Mouse (Mus musculus): Measurements from ENCODE around the gene Cfl1.

The Cfl1 gene

DNA sequence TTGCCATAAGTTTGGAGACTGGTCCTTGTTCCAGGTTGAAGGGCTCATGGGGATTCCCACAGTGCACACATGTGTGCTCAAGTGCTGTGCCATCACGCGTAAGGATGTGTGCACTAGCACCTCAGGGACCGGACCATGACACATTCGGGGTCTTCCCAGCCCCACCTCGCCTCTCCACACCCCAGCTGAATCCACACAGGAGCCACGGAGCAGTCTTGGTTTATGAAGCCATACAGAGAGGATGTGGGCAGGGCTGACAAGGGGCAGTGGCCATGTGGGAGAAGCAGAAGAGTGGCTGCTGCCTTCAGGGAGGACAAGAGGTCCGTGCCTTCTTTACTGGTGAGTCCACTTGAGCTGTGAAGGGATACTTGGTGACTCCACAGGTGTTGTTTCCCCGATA is 25.2 kb upstream of the Cfl1 start:
- no peak for DNase-seq (ENCODE audit: low read depth, low spot score)

DNA sequence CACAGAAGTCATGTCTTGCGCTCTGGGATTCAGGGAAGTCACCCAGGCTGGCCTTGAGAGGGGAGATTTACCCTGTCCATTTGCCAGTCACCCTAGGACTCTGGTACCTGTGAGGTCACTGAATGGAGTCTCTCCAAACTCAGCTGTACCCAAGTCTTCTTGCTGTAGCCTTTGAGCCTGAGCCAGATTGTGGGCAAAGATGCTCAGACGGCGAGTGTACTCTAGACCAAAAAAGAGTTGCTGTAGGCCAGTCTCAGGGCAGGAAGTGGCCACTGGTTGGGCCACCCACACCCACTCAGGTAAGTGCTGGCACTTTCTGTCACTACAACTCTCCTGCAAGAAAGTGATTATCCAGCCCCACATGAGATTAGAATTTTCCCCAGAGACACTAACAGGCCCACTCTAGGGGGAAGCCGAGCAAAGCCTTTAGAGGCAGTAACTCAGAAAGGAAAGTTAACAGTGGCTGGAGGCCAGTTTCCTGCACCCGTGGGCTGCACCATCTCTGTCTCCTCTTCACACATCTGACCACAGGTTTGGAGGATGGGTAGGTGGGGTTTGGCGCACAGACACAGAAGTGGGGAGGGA is 23.2 kb upstream of the Cfl1 start:
- no peak for DNase-seq (ENCODE audit: low read depth, low spot score)

DNA sequence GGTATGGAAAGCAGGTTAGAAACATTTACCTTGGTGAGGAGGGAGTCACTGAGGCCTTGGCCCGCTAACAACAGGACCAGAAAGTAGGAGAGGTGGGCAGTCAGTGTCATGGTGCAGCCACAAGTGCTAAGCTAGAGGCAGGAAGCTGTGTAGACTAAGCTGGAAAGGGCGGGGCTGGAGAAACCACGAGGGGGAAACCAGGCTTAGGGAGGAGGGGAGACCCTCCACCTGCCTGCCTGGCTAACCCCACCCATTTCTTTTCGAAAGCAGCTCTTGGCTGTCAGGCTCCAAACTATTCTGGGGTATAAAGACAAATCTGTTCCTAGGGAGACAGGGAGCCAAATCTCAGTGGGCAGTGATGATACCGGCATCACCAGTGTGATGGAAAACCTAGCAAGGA is 21.9 kb upstream of the Cfl1 start, which contains the start of gene Ctsw:
Gene Ctsw, minus strand, starts transcription at position 134 of the 400 bp plus-strand sequence.
- no peak for DNase-seq (ENCODE audit: low read depth, low spot score)

DNA sequence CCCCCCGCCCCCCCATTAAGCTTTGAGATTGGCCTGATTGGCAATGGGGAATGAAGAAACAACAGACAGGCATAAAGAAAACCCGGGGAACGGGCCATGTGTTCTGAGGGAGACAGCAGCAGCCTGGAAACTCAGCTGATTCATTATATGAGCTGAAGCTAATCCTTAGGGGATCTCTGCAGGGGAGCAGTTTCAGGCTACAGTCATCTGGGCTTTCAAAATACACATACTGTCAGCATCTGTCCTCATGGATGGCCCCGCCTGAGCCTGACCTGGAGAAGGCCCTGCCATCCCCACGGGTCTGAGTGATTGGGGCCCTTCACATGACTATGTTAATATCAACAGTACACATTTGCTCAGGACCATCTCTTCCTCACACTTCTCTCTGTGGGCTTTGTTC is 18.4 kb upstream of the Cfl1 start:
- DNase-seq (ENCODE audit: low read depth, low spot score), result no peak

DNA sequence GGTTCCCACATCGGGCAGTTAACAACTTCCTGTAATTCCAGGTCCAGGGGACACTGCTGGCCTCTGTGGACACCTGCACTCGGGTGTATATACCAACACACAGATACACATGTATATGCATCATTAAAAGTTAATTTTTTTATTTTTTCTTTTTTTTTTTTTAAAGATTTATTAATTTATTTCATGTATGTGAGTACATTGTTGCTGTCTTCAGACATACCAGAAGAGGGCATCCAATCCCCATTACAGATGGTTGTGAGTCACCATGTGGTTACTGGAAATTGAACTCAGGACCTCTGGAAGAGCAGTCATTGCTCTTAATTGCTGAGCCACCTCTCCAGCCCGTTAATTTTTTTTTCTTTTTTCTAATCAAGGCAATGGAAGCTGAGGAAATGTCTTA is 17.4 kb upstream of the Cfl1 start:
- DNase-seq (ENCODE audit: low read depth, low spot score), result no peak

DNA sequence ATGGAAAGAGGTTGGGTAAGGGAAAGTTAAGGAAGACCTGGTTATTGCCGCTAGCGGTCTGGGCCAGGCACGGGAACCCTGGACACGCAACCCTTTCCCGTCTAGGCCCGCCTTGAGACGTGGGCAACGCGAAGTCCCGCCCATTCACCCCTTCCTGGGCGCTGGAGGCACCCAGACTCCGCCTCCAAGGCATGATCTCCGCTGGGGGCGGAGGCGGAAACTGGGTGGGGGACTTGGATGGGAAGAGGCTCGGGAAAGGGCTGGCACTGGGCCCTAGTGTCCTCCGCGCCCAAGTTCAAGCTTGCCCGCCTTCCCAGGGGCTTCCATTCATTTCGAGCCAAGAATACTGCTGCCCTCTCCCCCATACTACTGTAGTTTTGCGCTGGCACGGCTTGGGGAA is 16.5 kb upstream of the Cfl1 start, which contains the start of gene Efemp2:
Gene Efemp2, plus strand, starts transcription at position 235 of the 400 bp plus-strand sequence.
- no peak for DNase-seq (ENCODE audit: low read depth, low spot score)

DNA sequence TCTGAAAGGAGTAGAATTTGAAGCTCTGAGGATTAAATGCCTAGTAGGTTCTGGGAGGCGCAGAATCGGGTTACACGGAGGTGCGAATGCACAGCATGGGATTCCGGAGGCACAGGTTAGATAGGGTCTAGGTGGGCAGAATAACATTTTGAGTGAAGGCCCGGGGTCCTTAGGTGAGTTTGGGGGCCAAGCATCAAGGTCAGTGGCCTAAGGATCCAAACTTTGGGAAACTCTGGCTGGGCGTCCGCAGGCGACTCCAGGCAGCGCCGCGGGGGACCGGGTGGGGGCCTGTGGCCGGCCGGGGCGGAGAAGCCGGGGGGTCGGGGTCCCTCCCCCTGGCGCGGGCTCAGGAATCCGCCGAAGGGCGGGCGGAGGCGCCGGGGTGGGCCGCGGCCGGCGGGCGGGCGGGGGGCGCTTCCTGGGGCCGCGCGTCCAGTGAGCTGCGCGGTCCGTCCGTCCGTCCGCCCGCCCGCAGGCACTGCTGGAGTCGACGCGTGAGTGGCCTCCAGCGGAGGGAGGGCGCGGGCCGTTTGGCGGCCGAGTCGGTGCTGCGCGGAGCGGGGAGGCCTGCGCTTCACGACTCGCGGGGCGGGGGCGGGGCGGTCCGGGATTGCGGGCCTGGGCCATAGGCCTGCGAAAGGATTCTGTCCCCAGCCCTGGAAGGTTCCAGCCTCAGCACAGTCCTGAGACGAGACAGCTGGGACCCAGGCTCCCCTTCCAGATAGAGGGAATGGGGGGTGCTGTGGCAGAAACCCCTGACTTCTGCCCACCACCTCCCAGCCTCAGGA is 15.8 kb upstream of the Cfl1 start:
- no peak for DNase-seq (ENCODE audit: low read depth, low spot score)

DNA sequence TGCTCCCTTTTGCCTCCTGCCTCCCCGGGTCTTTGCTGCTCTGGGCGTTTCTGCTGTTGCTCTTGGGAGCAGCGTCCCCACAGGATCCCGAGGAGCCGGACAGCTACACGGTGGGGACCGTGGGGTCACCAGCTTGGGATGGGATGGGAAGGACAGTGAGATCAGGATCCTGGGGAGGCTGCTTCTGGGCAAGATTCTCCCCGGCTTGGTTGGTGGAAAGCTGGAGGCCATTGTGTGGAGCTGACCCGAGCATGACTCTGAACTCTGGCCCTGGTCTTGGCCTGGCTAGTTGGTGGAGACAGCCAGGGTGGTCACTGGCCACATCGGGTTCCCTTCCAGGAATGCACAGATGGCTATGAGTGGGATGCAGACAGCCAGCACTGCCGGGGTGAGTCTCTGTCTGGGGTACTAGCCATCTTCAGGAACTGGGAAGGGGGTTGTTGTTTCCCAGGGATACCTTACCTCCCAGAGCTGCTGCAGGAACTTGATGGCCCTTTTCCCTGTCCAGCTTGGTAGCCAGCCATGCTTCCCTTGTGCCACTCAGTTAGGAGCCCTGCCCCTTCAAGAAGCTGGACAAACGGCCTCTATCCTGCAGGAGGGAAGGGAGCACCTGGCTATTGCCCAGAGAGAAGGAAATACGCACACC is 15.1 kb upstream of the Cfl1 start:
- DNase-seq (ENCODE audit: low read depth, low spot score), result no peak

DNA sequence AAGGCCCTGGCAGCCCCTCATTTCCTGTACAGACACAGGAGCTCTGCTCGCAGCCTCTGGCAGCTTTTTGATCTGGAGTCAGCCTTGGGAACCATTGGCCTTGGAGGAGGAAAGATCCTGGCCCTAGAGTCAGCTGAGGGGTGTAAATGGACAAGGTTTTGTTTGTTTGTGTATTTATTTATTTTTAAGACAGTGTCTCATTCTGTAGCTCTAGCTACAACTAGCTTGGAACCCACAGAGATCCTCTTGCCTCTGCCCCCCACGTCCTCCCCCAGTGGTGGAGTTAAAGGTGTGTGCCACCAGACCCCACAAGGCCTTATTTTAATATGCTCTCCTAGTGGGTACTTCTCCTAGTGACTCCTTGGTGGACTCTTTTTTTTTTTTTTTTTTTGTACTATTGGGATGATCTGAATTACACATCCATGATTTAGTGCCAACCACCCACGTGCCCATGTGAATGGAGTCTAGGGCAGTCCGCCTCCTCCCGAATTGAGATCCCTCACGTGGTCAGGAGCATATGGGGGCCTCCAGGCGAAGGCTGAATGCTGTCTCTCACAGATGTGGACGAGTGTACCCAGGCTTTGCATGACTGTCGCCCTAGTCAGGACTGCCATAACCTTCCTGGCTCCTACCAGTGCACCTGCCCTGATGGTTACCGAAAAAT is 13.1 kb upstream of the Cfl1 start:
- DNase-seq (ENCODE audit: low read depth, low spot score), result no peak

DNA sequence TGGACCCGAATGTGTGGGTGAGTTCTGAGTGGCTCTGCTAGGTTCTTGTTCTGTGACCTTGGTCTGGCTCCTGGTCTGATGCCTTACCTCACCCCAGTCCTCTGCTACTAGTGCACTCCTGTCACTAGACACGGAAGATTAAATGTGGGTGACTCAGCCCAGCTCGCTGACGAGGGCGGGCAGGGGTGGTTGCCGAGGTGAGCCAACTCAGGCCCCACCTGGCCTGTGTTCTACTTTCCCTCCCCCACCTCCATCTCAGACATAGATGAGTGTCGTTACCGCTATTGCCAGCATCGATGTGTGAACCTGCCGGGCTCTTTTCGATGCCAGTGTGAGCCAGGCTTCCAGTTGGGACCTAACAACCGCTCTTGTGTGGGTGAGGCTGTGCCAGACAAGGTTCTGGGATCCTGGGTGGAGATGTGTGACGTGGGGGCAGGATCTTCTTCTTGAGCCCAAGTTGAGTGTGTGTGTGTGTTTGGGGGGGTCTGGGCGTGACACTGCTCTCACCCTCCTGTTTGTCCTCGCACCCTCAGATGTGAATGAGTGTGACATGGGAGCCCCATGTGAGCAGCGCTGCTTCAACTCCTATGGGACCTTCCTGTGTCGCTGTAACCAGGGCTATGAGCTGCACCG is 12.5 kb upstream of the Cfl1 start:
- no peak for DNase-seq (ENCODE audit: low read depth, low spot score)

DNA sequence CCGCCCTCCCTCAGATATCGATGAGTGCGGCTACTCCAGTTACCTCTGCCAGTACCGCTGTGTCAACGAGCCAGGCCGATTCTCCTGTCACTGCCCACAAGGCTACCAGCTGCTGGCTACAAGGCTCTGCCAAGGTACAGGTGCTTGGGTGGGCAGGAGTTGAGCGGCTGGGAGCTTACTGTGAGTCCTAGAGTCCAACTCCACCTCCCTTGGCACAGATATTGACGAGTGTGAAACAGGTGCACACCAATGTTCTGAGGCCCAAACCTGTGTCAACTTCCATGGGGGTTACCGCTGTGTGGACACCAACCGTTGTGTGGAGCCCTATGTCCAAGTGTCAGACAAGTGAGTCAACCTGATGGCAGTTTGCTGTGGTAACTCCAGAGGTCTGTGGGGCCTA is 10.2 kb upstream of the Cfl1 start:
- DNase-seq (ENCODE audit: low read depth, low spot score), result no peak

DNA sequence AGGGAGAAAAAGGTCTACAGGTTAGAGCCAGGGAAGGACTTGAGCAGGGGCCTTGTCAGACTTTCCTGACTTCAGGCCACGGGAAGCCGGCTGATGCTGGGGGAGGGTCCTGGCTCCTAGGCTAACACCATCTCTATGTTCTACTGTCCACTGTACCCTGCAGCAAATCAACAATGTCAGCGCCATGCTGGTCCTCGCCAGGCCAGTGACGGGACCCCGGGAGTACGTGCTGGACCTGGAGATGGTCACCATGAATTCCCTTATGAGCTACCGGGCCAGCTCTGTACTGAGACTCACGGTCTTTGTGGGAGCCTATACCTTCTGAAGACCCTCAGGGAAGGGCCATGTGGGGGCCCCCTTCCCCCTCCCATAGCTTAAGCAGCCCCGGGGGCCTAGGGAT is 8.9 kb upstream of the Cfl1 start:
- no peak for DNase-seq (ENCODE audit: low read depth, low spot score)

DNA sequence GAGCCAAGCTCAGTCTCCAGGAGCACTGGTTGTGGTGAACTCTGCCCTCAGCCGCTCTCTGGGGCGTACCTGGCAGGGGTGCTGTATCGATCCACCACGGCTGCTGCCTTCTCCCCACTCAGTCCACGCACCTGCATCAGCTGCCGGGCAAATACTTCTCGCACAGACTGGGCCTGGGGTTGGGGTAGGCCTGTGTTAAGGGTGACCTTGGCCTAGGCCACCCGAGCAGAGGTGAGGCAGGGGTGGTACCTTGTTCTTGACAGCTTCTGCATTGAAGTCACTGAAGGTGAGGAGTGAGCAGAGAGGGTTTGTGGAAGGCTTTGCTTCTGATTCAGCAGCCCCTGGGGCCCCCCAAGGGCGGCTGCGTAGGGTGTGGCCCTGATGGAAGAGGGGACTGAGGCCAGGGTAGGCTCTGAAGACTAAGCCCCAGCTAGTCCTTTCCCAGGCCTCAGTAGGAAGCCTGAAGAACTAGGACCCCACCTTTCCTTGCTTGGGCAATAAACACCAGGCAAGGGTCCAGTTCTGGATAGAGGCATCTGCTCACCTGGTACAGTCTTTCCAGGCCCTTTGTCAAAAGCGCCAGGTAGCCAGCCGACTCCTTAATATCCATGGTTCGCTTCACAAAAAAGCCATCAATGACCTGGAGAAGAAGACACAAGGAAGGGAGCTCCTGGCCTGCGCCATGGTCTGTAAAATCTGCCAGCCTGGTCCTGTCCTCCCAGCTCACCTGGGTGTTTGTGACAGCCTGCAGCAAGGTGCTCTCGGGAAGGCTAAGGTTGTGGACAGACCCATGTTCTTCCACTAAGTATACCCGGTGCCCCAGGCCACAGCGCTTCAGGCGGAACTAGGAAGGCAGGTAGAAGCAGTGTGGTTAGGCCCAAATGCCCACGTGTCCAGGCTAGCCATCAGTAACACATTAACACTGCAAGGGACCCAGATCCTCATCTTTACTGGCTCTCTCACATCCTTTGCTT is 6.6 kb upstream of the Cfl1 start:
- no peak for DNase-seq (ENCODE audit: low read depth, low spot score)

DNA sequence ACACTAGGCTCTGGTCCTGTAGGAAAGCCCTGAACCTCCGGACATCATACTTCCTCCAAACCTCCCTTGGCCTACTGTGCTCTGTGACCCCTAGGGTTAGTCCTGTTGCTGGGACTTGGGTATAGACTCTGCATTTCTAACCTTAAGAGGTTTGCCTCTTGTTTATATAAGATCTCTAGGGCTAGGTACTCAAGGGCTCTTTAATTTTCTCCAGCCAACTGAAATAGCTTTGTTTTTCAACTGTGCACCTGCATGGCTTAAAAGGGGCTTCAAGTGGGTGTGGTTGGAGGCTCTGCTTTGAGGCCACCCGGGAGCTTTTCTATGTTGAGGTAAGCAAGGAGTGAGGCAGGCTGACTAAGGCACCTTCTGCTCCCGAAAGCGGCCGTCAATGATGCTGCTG is 5.8 kb upstream of the Cfl1 start:
- DNase-seq (ENCODE audit: low read depth, low spot score), result no peak

DNA sequence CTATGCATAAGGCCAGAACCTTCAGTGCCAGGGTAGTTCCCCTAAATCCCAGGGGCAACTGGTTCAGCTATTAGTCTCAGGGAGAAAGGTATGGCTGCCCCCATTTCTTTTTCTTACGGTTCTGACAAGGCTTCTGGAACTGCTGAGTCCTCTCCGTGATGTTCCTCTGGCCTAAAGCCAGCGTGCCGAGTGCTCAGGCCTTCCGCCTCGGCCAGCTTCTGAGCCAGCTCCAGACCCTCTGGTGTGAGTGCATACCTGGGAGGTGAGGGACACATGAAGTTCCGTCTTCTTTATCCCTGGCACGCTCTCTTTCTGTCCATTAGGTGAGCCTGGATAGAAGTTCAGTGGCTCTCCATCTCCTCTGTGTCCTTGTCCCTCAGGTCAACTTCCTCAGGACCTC is 4.9 kb upstream of the Cfl1 start:
- DNase-seq (ENCODE audit: low read depth, low spot score), result no peak

DNA sequence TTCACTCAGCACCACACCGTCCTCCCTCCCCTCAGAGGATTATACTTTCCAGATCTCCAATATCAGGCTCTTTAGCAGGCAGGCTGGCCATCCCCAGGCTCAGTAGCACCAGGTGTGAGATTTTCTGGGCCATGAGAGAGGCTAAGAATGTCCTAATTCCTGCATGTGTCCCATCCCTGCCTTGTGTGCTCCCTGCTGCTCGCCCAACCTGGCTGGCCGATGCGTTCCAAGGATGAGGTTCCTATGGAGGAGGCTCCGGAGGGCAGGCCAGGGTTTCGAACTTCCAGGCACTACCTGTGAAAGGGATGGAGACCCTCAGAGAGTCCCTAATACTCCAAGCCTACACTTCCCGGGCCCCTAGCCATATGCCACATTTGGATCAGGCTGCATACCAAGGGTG is 4.4 kb upstream of the Cfl1 start:
- DNase-seq (ENCODE audit: low read depth, low spot score), result no peak

DNA sequence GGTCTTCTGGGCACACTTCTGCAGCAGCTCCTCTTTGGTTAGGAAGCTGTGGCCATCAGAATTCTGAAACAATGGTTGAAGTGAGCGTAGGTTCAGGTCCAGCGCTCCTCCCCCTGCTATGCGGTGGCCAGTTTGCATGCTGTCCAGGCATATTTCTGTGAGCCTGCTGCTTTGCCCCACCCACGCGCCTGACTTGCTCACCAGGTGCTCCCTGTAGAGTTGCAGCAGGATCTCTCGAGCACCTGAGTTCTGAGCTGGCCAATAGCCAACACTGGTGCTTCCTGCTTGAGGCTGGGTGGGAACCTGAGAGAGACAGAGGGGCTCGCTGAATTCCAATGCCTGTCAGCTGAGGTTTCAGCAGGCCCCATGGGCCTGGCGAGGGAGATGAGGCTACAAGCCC is 4.0 kb upstream of the Cfl1 start:
- DNase-seq (ENCODE audit: low read depth, low spot score), result no peak

DNA sequence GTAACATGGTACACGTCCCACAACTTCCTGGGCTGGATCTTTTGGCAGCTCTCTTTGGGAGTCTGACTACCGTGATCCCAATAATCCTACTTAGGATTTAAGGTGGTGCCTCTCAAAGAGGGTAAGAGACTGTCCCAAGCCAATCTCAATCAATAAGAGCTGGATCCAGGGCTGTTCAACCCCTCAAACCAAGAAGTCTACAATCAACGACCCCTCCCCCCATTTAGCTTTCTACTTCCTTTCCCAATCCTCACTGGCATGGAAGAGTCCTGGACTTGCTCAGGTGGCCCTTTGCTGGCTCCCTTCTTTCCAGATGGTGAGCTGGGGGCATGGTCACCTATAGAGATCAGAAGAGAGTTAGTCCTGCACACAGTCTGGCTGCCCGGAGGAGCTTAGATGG is 3.5 kb upstream of the Cfl1 start:
- no peak for DNase-seq (ENCODE audit: low read depth, low spot score)

DNA sequence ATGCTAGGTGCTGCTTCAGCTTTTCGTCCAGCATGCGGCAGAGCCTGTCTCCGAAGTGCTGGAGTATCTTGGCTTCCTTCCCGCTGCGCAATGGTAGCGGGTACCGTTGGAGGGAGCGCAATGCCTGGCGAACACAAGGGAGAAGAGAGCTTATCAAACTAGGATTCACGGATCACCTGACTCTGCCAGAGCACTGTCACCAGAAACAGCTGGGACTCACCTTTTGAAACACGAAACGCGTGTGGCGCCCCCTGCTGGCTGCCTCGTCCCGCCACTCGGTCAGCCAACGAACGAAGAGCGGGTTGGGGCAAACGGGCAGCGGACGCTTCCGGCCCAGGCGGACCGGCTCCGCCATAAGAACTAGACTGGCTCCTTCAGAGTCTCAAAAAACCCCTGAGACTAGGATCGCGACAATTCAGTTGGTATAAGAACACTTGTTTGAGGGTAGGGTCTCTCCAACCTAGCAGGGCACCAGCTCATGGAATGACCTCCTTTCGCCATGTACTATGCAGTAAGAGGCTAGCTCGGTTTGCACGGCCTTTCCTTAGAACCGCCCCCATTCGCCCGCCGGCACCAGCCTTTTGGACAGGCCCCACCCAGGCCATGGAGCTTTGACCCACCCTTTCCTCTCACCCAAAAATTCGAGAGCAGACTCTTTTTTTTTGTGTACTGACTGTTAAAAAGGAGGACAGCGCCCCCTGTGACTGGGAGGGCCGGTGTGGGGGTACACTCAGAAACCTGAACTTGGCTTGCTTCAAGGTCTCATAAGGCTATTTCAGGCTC is 2.3 kb upstream of the Cfl1 start, which contains the start of gene Mus81:
Gene Mus81, minus strand, starts transcription at position 635 of the 783 bp plus-strand sequence.
- DNase-seq (ENCODE audit: low read depth, low spot score), result peak; percentile 89

Measured in brain, embryonic 18.5 days (tissue).